In genomic region chr5:32260751-32261150, GRCm38 (mm10) we compare ENCODE assay signal across 20 mouse cellular contexts. TPM values are rescaled to one million over a fixed set of nuclear protein-coding genes. Genes with fewer than 3 reads are reported as not detected.
"Had no signal": no experiment of that assay in that cellular context is flagged by ENCODE, and none has a peak within 500 bp of the region (broad histone marks: within the 10 kb centered on the region; RNA-seq: fewer than 3 reads in every experiment).

No protein-coding gene starts in this region.

- ATAC-seq: intestine, postnatal 0 days; liver, embryonic 12.5 days had no signal

- H3K9ac ChIP-seq: hindbrain, embryonic 15.5 days; limb, embryonic 13.5 days; liver, embryonic 12.5 days; liver, embryonic 15.5 days; lung, embryonic 15.5 days; stomach, embryonic 15.5 days had no signal

- H3K4me2 ChIP-seq: hindbrain, embryonic 15.5 days; limb, embryonic 13.5 days; liver, embryonic 12.5 days; liver, embryonic 15.5 days; lung, embryonic 15.5 days; midbrain, embryonic 11.5 days; stomach, embryonic 15.5 days had no signal

- H3K27me3 ChIP-seq: hindbrain, embryonic 15.5 days; limb, embryonic 13.5 days; liver, embryonic 12.5 days; liver, embryonic 15.5 days; lung, embryonic 15.5 days; stomach, embryonic 15.5 days had no signal

- H3K9me3 ChIP-seq: hindbrain, embryonic 15.5 days; limb, embryonic 10.5 days; limb, embryonic 13.5 days; liver, embryonic 12.5 days; liver, embryonic 15.5 days; lung, embryonic 15.5 days; stomach, embryonic 15.5 days had no signal

- H3K36me3 ChIP-seq: hindbrain, embryonic 15.5 days; limb, embryonic 10.5 days; limb, embryonic 13.5 days; liver, embryonic 12.5 days; liver, embryonic 15.5 days; lung, embryonic 15.5 days; stomach, embryonic 15.5 days had no signal

- H3K27ac ChIP-seq: hindbrain, embryonic 15.5 days; layer of hippocampus, adult 2 months; limb, embryonic 10.5 days; limb, embryonic 13.5 days; liver, embryonic 12.5 days; liver, embryonic 15.5 days; lung, embryonic 15.5 days; stomach, embryonic 15.5 days had no signal

- H3K4me1 ChIP-seq: hindbrain, embryonic 15.5 days; limb, embryonic 10.5 days; limb, embryonic 13.5 days; liver, embryonic 15.5 days; lung, embryonic 15.5 days; stomach, embryonic 15.5 days had no signal

- H3K4me3 ChIP-seq: hindbrain, embryonic 15.5 days; layer of hippocampus, adult 2 months; limb, embryonic 10.5 days; limb, embryonic 13.5 days; liver, embryonic 12.5 days; liver, embryonic 15.5 days; lung, embryonic 15.5 days; stomach, embryonic 15.5 days had no signal

- DNase-seq: kidney, adult 2 months; kidney, postnatal 14 days; layer of hippocampus, adult 9-11 months; liver; midbrain, embryonic 14.5 days; right cerebral cortex, postnatal 25 days; spleen, adult 18-20 months; thymus, postnatal 25 days had no signal

RNA-seq across cellular contexts. Expression of gene Plb1, which starts 28.2 kb away (rescaled TPM):
- total RNA-seq: megakaryocyte-erythroid progenitor cell, adult 5-6 weeks had no signal
- polyA plus RNA-seq: hindbrain, embryonic 15.5 days; limb, embryonic 10.5 days; liver, embryonic 12.5 days; midbrain, embryonic 14.5 days; neural tube, embryonic 14.5 days had no signal
